Mouse (Mus musculus) lung, embryonic 14.5 days (tissue): ENCODE results near the gene Grasp. TPM values are rescaled to one million over a fixed set of nuclear protein-coding genes. Genes with fewer than 3 reads are reported as not detected.

Experiments used
- ATAC-seq: fragments of 200-750 bp; cut with Nextera tagmentation; 2 replicates; pipeline ENCODE4 v1.8.0; 2017; ENCODE audit warnings: mild to moderate bottlenecking, moderate TSS enrichment, moderate library complexity; ENCODE audit not compliant: insufficient read depth
- DNase-seq: peaks from one replicate; pipeline ENCODE4 v3.0.0-alpha.2; 2015
- H3K27ac ChIP-seq: fragments of 300-500 bp; sonication (generic); 2 replicates; pipeline ENCODE4 v1.5.1; 2014; ENCODE audit warnings: low read depth, mild to moderate bottlenecking, moderate library complexity
- H3K27me3 ChIP-seq: fragments of 300-500 bp; sonication (generic); 2 replicates; pipeline ENCODE4 v1.6.1; 2014; ENCODE audit warnings: low read length, control low read depth; ENCODE audit not compliant: insufficient read depth
- H3K36me3 ChIP-seq: fragments of 300-500 bp; sonication (generic); 2 replicates; pipeline ENCODE4 v1.6.1; 2014; ENCODE audit warnings: control low read depth; ENCODE audit not compliant: insufficient read depth
- H3K4me1 ChIP-seq: fragments of 300-500 bp; sonication (generic); 2 replicates; pipeline ENCODE4 v1.6.1; 2014; ENCODE audit warnings: antibody characterized with exemption, control low read depth; ENCODE audit not compliant: insufficient read depth
- H3K4me2 ChIP-seq: fragments of 300-500 bp; sonication (generic); 2 replicates; pipeline ENCODE4 v1.6.1; 2014; ENCODE audit warnings: mild to moderate bottlenecking
- H3K4me3 ChIP-seq: fragments of 300-500 bp; sonication (generic); 2 replicates; pipeline ENCODE4 v1.5.1; 2014; ENCODE audit warnings: low read depth, low read length
- H3K9ac ChIP-seq: fragments of 300-500 bp; sonication (generic); 2 replicates; pipeline ENCODE4 v1.6.1; 2014
- H3K9me3 ChIP-seq: fragments of 300-500 bp; sonication (generic); 2 replicates; pipeline ENCODE4 v1.6.1; 2016; ENCODE audit warnings: low read depth, low read length, control low read depth
- CTCF ChIP-seq: IDR thresholded peaks from 2 replicates; pipeline ENCODE4 v1.5.1; 2016; ENCODE audit warnings: antibody characterized with exemption, low read depth
- WGBS: fragments of 180-500 bp; shearing (Covaris S2); extraction: QIAGEN DNeasy Blood & Tissue Kit; methylation state at CpG from one replicate; pipeline ENCODE4 v1.1.7; 2014; 5-methylcytosine and 5-hydroxymethylcytosine counted together
- polyA plus RNA-seq: library from polyadenylated mRNA; unstranded; fragments of >200 nt; fragmentation: Nextera tagmentation; extraction: Ambion mirVana; gene quantifications from 2 replicates; pipeline ENCODE4 v1.2.1, GENCODE M21; 2014

Grasp gene
- polyA plus RNA-seq, 1 experiment from 2014 or later, result 10.4 TPM

GRCm38 (mm10) chr15:101239821-101240220 is 15.8 kb downstream of the Grasp start:
- no peak for ATAC-seq

GRCm38 (mm10) chr15:101240799-101241204 is 16.8 kb downstream of the Grasp start:
- peak; percentile 75 for ATAC-seq
- H3K9me3 ChIP-seq, result no peaks in the 10 kb centered on the region
- 0 out of 2 replicates have a peak, but pooled peaks cover 3% of the 10 kb centered on the region for H3K27me3 ChIP-seq
- no peaks in the 10 kb centered on the region for H3K36me3 ChIP-seq
- H3K4me1 ChIP-seq, result no peaks in the 10 kb centered on the region
- peak overlapping the region; percentile 53 for H3K4me2 ChIP-seq
- H3K9ac ChIP-seq, result peak overlapping the region; percentile 21; the same call in 1 of the 2 replicates
- peak overlapping the region; percentile 15; the same call in 1 of the 2 replicates for H3K4me3 ChIP-seq
- DNase-seq, result peak; percentile 96
- peak overlapping the region; percentile 13; the same call in 1 of the 2 replicates for H3K27ac ChIP-seq
- peak; percentile 95 for TF ChIP-seq CTCF
- 2% methylated on average over 10 of the region's 10 CpGs for WGBS

More at GRCm38 (mm10) chr15:101239821-101240220, 15.8 kb downstream of the Grasp start:
- H3K36me3 ChIP-seq, result no peaks in the 10 kb centered on the region
- WGBS, result 59% methylated on average over 8 of the region's 8 CpGs
- no peak for TF ChIP-seq CTCF
- H3K9me3 ChIP-seq, result no peaks in the 10 kb centered on the region
- H3K9ac ChIP-seq, result no peak overlapping the region
- H3K4me1 ChIP-seq, result no peaks in the 10 kb centered on the region; the same call in 1 of the 2 replicates
- H3K27me3 ChIP-seq, result 0 out of 2 replicates have a peak, but pooled peaks cover 3% of the 10 kb centered on the region
- no peak for DNase-seq
- no peak overlapping the region for H3K4me2 ChIP-seq
- H3K27ac ChIP-seq, result no peak overlapping the region
- H3K4me3 ChIP-seq, result no peak overlapping the region

- Histone ChIP-seq H3K4me3 (0 out of 2 replicates have a peak overlapping the region, but pooled peaks have one; percentile 15), H3K27me3 (0 out of 2 replicates have a peak, but pooled peaks cover 3% of the 10 kb centered on the region), H3K9ac (peak overlapping the region; percentile 21; the same call in 1 of the 2 replicates), H3K4me2 (peak overlapping the region; percentile 53), H3K36me3 (no peaks in the 10 kb centered on the region), H3K27ac (peak overlapping the region; percentile 13; the same call in 1 of the 2 replicates), H3K4me1 (no peaks in the 10 kb centered on the region), H3K9me3 (no peaks in the 10 kb centered on the region)
- DNase-seq, result no peak
- no peak for ATAC-seq
- no peak for TF ChIP-seq CTCF
- 42% methylated on average over 9 of the region's 9 CpGs for WGBS
These were observed 17.2 kb downstream of the Grasp start for GRCm38 (mm10) chr15:101241236-101241635.

DNA sequence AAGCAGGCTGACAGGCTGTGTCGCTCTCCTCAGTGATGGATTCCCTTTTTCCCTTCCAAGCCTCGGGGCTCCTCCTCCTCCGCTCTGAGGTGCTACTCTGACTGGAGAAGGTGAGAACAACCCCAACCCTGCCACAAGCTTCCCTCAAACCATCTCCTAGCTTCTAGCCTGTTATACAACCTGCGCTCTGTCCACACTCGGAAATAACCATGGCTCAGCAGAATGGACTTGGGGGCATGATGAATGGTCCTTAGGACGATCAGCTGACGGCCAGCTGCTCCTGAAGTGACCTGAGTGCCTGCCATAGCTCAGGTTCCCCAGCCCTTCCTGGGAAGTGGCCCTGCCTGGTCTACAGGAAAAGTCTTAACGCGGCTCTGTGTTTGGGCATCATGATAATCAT is 17.9 kb downstream of the Grasp start:
- ATAC-seq (no peak), DNase-seq (no peak)
- TF ChIP-seq CTCF, result no peak
- Histone ChIP-seq H3K4me3 (no peak overlapping the region), H3K9me3 (no peaks in the 10 kb centered on the region), H3K9ac (no peak overlapping the region), H3K4me2 (no peak overlapping the region), H3K27ac (peak overlapping the region; percentile 13; the same call in 1 of the 2 replicates), H3K4me1 (no peaks in the 10 kb centered on the region; the same call in 1 of the 2 replicates), H3K36me3 (no peaks in the 10 kb centered on the region), H3K27me3 (0 out of 2 replicates have a peak, but pooled peaks cover 3% of the 10 kb centered on the region)
- 53% methylated on average over 9 of the region's 9 CpGs for WGBS

- H3K9me3 ChIP-seq, result no peaks in the 10 kb centered on the region
- 0 out of 2 replicates have a peak, but pooled peaks cover 3% of the 10 kb centered on the region for H3K27me3 ChIP-seq
- H3K4me1 ChIP-seq, result peaks cover 3% of the 10 kb centered on the region
- DNase-seq (peak; percentile 67), ATAC-seq (no peak)
- H3K36me3 ChIP-seq, result no peaks in the 10 kb centered on the region
- no peak overlapping the region for H3K9ac ChIP-seq
- WGBS, result 14% methylated on average over 8 of the region's 8 CpGs
- TF ChIP-seq CTCF, result peak; percentile 41
- H3K4me2 ChIP-seq, result no peak overlapping the region
- H3K27ac ChIP-seq, result no peak overlapping the region
- H3K4me3 ChIP-seq, result no peak overlapping the region
These were observed 18.7 kb downstream of the Grasp start for GRCm38 (mm10) chr15:101242645-101243044.

DNA sequence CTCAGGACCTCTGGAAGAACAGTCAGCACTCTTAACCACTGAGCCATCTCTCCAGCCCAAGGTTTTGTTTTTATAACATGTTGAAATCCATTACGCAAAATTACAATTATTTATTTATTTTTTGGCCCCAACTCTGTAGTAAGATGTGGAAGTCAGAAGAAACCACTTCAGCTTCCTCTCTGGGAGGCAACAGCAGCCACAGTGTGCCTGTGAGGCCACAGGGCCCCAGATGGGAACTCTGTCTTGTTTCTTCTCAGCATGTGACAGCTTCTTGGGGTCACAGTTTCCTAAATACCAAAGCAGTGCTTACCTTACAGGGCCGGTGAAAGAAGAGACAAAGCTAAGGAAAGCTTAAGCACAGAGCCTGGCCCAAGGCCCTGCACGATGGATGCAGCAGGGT is 20.0 kb downstream of the Grasp start:
- Histone ChIP-seq H3K27ac (no peak overlapping the region), H3K9me3 (no peaks in the 10 kb centered on the region), H3K4me2 (no peak overlapping the region), H3K4me1 (peaks cover 12% of the 10 kb centered on the region), H3K27me3 (no peaks in the 10 kb centered on the region), H3K9ac (no peak overlapping the region), H3K4me3 (no peak overlapping the region), H3K36me3 (no peaks in the 10 kb centered on the region)
- ATAC-seq (no peak), DNase-seq (no peak)
- TF ChIP-seq CTCF, result no peak
- 72% methylated on average over 3 of the region's 3 CpGs for WGBS

DNA sequence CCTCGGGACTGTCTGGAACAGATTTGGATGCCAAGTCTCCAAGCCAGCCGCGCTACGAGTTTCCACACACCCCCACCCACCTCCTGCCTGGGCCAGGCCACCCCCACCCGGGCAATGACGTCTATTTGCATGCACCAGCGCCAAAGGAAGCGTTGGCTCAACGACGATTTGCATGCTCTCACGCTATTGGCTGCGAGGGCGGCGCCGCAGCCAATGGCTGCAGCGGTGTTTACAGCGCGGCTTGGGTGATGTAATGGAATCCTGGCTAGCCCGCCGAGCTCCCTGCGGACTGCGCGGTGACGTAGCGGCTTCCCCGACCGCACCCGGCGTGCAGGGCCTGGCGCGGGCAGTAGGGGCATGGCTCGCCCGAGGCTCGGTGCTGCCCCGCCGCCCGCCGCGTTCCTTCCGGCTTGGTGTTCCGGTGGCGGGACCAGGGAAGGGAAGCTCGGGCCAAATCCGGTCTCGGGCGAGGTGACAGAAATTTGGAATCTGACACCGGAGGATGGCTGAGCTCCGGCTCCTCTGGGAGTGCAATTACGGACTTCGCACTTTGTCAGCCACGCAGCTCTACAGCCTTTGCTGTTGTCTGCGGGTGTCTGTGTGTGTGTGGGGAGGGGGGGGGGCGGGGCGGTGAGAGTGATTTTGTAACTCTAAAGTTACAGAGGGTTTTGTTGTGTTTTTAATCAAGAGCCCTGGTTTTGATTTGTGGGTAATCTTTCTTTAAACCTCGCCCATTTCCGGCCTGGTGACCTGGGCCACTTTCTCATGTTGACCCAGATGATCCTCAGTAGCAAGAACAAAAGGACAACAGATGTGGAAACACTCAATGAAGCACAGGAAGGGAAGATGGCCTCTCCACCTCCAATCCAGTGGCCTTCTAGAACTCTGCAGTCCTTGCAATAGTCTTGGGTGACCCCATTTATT is 22.5 kb downstream of the Grasp start:
- peak overlapping the region; percentile 32 for H3K4me3 ChIP-seq
- TF ChIP-seq CTCF, result peak; percentile 42; the same call in 1 of the 2 replicates
- DNase-seq (peak; percentile 99), ATAC-seq (peak; percentile 98)
- H3K36me3 ChIP-seq, result no peaks in the 10 kb centered on the region
- H3K9ac ChIP-seq, result peak overlapping the region; percentile 54
- H3K9me3 ChIP-seq, result no peaks in the 10 kb centered on the region
- no peaks in the 10 kb centered on the region for H3K27me3 ChIP-seq
- 1% methylated on average over 56 of the region's 56 CpGs for WGBS
- peak overlapping the region; percentile 64 for H3K4me2 ChIP-seq
- peaks cover 12% of the 10 kb centered on the region for H3K4me1 ChIP-seq
- H3K27ac ChIP-seq, result peak overlapping the region; percentile 89
